Mouse (Mus musculus) stomach, embryonic 14.5 days (tissue): ENCODE data around the gene Map3k20. TPM values are rescaled to one million over a fixed set of nuclear protein-coding genes. Genes with fewer than 3 reads are reported as not detected.
A peak's percentile ranks its signal among the peaks of the same experiment; 100 is the strongest.

ENCODE experiments used
- ATAC-seq: fragments of 200-750 bp; cut with Nextera tagmentation; 2 replicates; pipeline ENCODE4 v1.8.0; 2017; ENCODE audit warnings: low read depth, moderate TSS enrichment; ENCODE audit not compliant: insufficient number of reproducible peaks, insufficient read depth, low FRiP score
- H3K27ac ChIP-seq: fragments of 300-500 bp; sonication (generic); 2 replicates; pipeline ENCODE4 v1.5.1; 2014; ENCODE audit warnings: mild to moderate bottlenecking, low read length, moderate library complexity, mixed read lengths
- H3K27me3 ChIP-seq: fragments of 300-500 bp; sonication (generic); 2 replicates; pipeline ENCODE4 v1.6.1; 2014; ENCODE audit warnings: low read length, control low read depth, mixed read lengths; ENCODE audit not compliant: control insufficient read depth, insufficient read depth
- H3K36me3 ChIP-seq: fragments of 300-500 bp; sonication (generic); 2 replicates; pipeline ENCODE4 v1.6.1; 2014; ENCODE audit warnings: mild to moderate bottlenecking, control low read depth, low read length, moderate library complexity, mixed read lengths; ENCODE audit not compliant: control insufficient read depth, insufficient read depth
- H3K4me1 ChIP-seq: fragments of 300-500 bp; sonication (generic); 2 replicates; pipeline ENCODE4 v1.6.1; 2014; ENCODE audit warnings: low read length, control low read depth, mixed read lengths; ENCODE audit not compliant: control insufficient read depth, insufficient read depth
- H3K4me2 ChIP-seq: fragments of 300-500 bp; sonication (generic); replicated peaks from 2 replicates; pipeline ENCODE4 v1.6.1; 2014; ENCODE audit warnings: low read depth, low read length, control low read depth
- H3K4me3 ChIP-seq: fragments of 300-500 bp; sonication (generic); 2 replicates; pipeline ENCODE4 v1.5.1; 2014; ENCODE audit warnings: low read depth, low read length, control low read depth
- H3K9ac ChIP-seq: fragments of 300-500 bp; sonication (generic); replicated peaks from 2 replicates; pipeline ENCODE4 v1.6.1; 2014; ENCODE audit warnings: low read depth, mild to moderate bottlenecking, control low read depth, low read length, moderate library complexity, mixed read lengths
- H3K9me3 ChIP-seq: fragments of 300-500 bp; sonication (generic); 2 replicates; pipeline ENCODE4 v1.6.1; 2016; ENCODE audit warnings: low read depth, low read length, control low read depth; ENCODE audit not compliant: control insufficient read depth
- WGBS: fragments of 180-500 bp; shearing (Covaris S2); extraction: QIAGEN DNeasy Blood & Tissue Kit; methylation state at CpG from one replicate; pipeline ENCODE4 v1.1.7; 2014; 5-methylcytosine and 5-hydroxymethylcytosine counted together
- polyA plus RNA-seq: library from polyadenylated mRNA; unstranded; fragments of >200 nt; fragmentation: Nextera tagmentation; extraction: Ambion mirVana; gene quantifications from 2 replicates; pipeline ENCODE4 v1.2.1, GENCODE M21; 2014

The Map3k20 gene
- polyA plus RNA-seq, 1 experiment from 2014 or later, result 35.8 TPM

DNA sequence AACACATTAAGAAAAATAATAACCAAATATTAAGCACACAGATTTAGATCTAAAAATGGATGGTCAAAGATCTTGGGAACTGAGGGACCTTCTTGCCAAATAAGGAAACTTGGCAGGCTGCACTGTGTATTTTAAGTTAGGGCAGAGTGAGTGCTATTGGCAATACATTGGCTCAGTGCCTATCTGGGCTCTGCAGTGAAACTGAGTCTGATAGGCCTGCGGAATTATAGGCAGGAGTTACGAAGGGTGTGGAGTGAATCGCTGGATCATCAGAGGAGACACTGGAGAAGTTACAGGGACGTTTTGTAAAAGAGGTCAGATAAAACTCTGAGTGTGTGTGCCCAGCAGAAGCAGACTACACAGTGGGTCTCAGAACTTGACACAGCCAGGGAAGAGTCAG, 1.7 kb downstream of the Map3k20 start:
- H3K4me2 ChIP-seq, result peak overlapping the region; percentile 33
- H3K36me3 ChIP-seq, result no peaks in the 10 kb centered on the region
- no peaks in the 10 kb centered on the region for H3K27me3 ChIP-seq
- peaks cover 9% of the 10 kb centered on the region for H3K4me1 ChIP-seq
- H3K9me3 ChIP-seq, result no peaks in the 10 kb centered on the region
- H3K9ac ChIP-seq, result no peak overlapping the region
- H3K4me3 ChIP-seq, result 0 out of 2 replicates have a peak overlapping the region, but pooled peaks have one; percentile 5
- 47% methylated on average over 4 of the region's 4 CpGs for WGBS
- H3K27ac ChIP-seq, result 0 out of 2 replicates have a peak overlapping the region, but pooled peaks have one; percentile 21
- peak; percentile 44; the same call in 1 of the 2 replicates for ATAC-seq

GRCm38 (mm10) chr2:72288932-72289534, 3.6 kb downstream of the Map3k20 start:
- no peak overlapping the region for H3K4me2 ChIP-seq
- H3K4me1 ChIP-seq, result peaks cover 9% of the 10 kb centered on the region
- WGBS, result 88% methylated on average over 10 of the region's 11 CpGs

GRCm38 (mm10) chr2:72291103-72291502, 5.7 kb downstream of the Map3k20 start:
- Histone ChIP-seq H3K27me3 (no peaks in the 10 kb centered on the region), H3K9ac (no peak overlapping the region), H3K4me1 (peaks cover 9% of the 10 kb centered on the region), H3K4me2 (no peak overlapping the region), H3K9me3 (no peaks in the 10 kb centered on the region), H3K36me3 (no peaks in the 10 kb centered on the region), H3K27ac (no peak overlapping the region), H3K4me3 (no peak overlapping the region)
- 90% methylated on average over 1 of the region's 1 CpGs for WGBS
- ATAC-seq, result no peak

More at GRCm38 (mm10) chr2:72288932-72289534, 3.6 kb downstream of the Map3k20 start:
- Histone ChIP-seq H3K27ac (no peak overlapping the region), H3K36me3 (no peaks in the 10 kb centered on the region), H3K27me3 (no peaks in the 10 kb centered on the region), H3K9ac (no peak overlapping the region), H3K4me3 (no peak overlapping the region), H3K9me3 (no peaks in the 10 kb centered on the region)
- ATAC-seq, result no peak

GRCm38 (mm10) chr2:72292573-72292972, 7.1 kb downstream of the Map3k20 start:
- H3K9me3 ChIP-seq, result no peaks in the 10 kb centered on the region
- no peak for ATAC-seq
- H3K27ac ChIP-seq, result no peak overlapping the region
- H3K27me3 ChIP-seq, result no peaks in the 10 kb centered on the region
- no peaks in the 10 kb centered on the region for H3K36me3 ChIP-seq
- peaks cover 6% of the 10 kb centered on the region for H3K4me1 ChIP-seq
- no peak overlapping the region for H3K4me3 ChIP-seq
- no peak overlapping the region for H3K4me2 ChIP-seq
- H3K9ac ChIP-seq, result no peak overlapping the region
- WGBS, result 83% methylated on average over 8 of the region's 8 CpGs

DNA sequence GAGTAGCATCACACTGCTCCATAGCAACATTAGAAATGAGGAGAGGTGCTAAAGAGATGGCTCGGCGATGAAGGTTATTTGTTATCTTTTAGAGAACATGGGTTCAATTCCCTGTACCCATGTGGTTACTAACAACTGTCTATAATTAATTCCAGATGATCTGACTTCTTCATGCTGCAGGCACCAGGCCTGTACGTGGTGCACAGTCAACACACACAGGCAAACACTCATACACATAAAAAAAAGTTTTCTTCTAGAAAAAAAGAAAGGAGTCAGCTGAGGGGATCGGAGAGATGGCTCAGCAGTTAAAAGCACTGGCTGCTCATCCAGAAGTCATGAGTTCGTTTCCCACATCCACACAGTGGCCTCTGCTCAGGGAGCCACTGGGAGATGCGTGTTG, 9.6 kb downstream of the Map3k20 start:
- Histone ChIP-seq H3K9me3 (no peaks in the 10 kb centered on the region), H3K27me3 (no peaks in the 10 kb centered on the region), H3K36me3 (peaks cover under 1% of the 10 kb centered on the region; the same call in 1 of the 2 replicates), H3K4me1 (peaks cover 6% of the 10 kb centered on the region), H3K4me3 (no peak overlapping the region), H3K4me2 (no peak overlapping the region), H3K27ac (no peak overlapping the region), H3K9ac (no peak overlapping the region)
- WGBS, result 90% methylated on average over 6 of the region's 6 CpGs
- ATAC-seq, result no peak

DNA sequence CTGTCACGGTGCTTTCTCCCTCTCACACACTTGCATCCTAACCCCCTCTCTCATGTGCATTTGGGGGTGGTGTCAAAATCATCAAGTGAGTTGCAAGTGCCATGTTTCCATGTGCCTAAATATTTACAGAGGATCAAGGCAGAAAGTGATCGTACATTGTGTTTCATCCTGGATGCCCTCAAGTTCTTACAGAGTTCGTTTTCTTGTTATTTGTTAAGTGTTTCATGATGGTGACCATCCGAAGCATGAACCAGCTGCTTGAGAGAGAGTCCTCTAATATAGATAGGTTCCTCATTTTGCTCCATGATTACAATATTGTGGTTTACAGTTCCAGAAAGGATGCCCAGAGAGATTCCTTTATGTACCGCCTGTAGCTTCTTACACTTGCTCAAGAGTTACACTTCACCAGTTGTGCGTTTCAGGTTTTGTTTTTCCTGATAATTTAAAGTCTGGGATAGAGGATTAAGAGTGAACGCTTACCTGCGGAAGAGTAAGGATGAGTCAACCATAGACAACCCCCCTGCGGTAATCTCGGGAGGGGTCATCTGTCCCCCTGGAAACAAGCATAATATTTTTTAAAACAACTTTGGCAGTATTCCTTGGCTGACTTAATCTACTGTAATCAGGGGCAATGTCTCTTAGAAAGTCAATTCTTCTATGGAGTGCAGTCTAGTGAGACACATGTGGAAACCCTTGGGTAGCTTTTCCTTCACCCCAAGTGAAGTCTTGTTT, 11.7 kb downstream of the Map3k20 start:
- H3K4me2 ChIP-seq, result no peak overlapping the region
- no peaks in the 10 kb centered on the region for H3K27me3 ChIP-seq
- peaks cover 6% of the 10 kb centered on the region for H3K4me1 ChIP-seq
- H3K4me3 ChIP-seq, result no peak overlapping the region
- no peak for ATAC-seq
- H3K9ac ChIP-seq, result 0 out of 2 replicates have a peak overlapping the region, but pooled peaks have one; percentile 15
- H3K9me3 ChIP-seq, result no peaks in the 10 kb centered on the region
- WGBS, result 81% methylated on average over 10 of the region's 10 CpGs
- peaks cover 4% of the 10 kb centered on the region; the same call in 1 of the 2 replicates for H3K36me3 ChIP-seq
- H3K27ac ChIP-seq, result no peak overlapping the region

- Histone ChIP-seq H3K9ac (0 out of 2 replicates have a peak overlapping the region, but pooled peaks have one; percentile 15), H3K36me3 (peaks cover 4% of the 10 kb centered on the region; the same call in 1 of the 2 replicates), H3K4me1 (peaks cover 6% of the 10 kb centered on the region), H3K4me2 (no peak overlapping the region), H3K27me3 (no peaks in the 10 kb centered on the region), H3K4me3 (no peak overlapping the region), H3K27ac (peak overlapping the region; percentile 49; the same call in 1 of the 2 replicates), H3K9me3 (no peaks in the 10 kb centered on the region)
- 48% methylated on average over 10 of the region's 10 CpGs for WGBS
- no peak for ATAC-seq
Measured at GRCm38 (mm10) chr2:72297716-72298082, 12.3 kb downstream of the Map3k20 start.

GRCm38 (mm10) chr2:72298406-72298805, 13.0 kb downstream of the Map3k20 start:
- Histone ChIP-seq H3K4me3 (no peak overlapping the region), H3K27ac (no peak overlapping the region; the same call in 1 of the 2 replicates), H3K4me2 (no peak overlapping the region), H3K27me3 (no peaks in the 10 kb centered on the region), H3K4me1 (peaks cover 6% of the 10 kb centered on the region), H3K9ac (no peak overlapping the region), H3K9me3 (no peaks in the 10 kb centered on the region), H3K36me3 (peaks cover 4% of the 10 kb centered on the region; the same call in 1 of the 2 replicates)
- 64% methylated on average over 4 of the region's 4 CpGs for WGBS
- ATAC-seq, result no peak
